Mouse (Mus musculus): ENCODE data around the gene St6galnac3.

GRCm38 (mm10) chr3:153670953-153671674, 53.9 kb downstream of the St6galnac3 start:
- TF ChIP-seq POLR2A (IDR thresholded peaks at IDR 0.05; ENCODE audit: borderline replicate concordance, extremely low read depth, insufficient read depth, insufficient read length, poor library complexity, severe bottlenecking) (no peak), CTCF (IDR thresholded peaks at IDR 0.05; ENCODE audit: borderline replicate concordance, extremely low read depth, insufficient read depth, insufficient read length) (no peak)
